Mouse (Mus musculus) thymus, postnatal 14 days (tissue): ENCODE results near the gene Nedd9.
A peak's percentile ranks its signal among the peaks of the same experiment; 100 is the strongest.
"Not testable (repeated sequence)": the region's sequence is repeated elsewhere in the genome, so short reads cannot be mapped to it uniquely, and the experiment has no call there.

Source experiments
- DNase-seq: peaks from one replicate; pipeline ENCODE4 v3.0.0; 2021

The Nedd9 gene

DNA sequence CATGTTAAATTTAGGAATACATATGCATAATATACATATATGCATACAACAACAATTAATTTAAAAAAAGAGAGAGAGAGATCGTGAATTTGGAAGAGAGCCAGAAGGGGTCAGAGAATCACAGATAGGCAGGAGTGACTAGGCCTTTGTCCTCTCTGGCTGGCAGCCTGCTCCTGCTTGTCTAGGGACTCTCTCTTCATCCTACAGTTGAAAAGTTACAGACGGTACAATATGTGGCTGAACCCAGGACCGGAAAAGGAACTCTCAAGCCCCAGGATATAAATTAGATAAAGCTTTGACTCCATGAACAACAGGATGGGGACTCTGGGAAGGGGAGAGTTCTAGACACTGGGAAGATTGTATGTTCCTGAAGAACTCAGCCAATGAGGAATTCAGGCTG is 200.9 kb downstream of the Nedd9 start:
- no peak for DNase-seq

DNA sequence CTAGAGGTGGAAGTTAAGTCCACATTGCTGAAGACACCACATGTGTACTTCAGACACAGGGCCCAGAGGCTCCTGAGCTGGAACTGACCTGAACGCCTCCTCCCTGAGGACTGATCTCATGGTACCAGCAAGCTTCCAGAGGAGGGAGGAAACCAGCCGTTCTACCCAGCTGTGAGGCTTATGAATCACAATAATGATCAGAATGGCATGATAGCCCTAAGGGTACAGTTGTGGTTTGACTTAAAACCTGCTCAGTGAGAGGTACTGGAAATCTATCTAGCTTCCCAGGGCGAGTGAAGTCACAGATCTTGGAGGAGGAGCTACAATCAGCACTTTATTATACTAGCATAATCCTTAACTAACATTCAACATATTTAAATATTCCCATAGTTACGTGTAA is 201.7 kb downstream of the Nedd9 start:
- DNase-seq: no peak

DNA sequence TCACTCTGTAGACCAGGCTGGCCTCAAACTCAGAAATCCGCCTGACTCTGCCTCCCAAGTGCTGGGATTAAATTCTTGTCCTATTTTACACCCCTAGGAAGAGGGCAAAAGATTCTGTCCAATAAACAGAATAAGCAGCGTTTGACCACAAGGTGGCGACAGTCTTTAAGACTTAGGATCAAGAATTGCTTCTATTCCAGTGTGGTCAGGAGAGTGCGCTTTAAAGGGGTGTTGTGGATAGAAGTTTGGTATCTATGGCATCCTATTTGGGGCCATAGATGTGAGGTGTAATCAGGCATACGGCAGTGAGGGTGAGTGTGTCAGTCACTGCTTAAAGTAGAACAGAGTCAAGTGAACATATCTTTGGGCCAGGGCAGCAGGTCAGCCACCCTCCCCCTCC is 203.9 kb downstream of the Nedd9 start:
- peak; percentile 70 for DNase-seq

DNA sequence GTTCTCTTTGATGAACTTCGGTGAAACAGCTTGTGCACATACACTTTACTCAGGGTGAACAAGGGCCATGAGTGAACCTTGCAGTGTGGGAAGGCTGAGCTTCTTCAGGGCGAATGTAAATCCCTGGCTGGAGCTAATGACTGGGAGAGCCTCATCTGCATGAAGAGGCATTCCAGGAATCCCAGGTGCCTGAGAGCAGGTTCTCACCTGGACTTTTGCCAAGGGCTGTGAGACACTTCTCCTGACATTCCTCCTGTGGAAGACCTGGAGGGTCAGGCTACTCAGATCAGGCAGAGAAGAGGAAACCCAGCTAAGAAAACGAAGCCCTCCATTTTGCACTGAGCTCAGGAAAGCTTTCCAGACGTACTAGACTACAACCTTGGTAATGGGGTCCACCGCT is 206.5 kb downstream of the Nedd9 start:
- no peak for DNase-seq

DNA sequence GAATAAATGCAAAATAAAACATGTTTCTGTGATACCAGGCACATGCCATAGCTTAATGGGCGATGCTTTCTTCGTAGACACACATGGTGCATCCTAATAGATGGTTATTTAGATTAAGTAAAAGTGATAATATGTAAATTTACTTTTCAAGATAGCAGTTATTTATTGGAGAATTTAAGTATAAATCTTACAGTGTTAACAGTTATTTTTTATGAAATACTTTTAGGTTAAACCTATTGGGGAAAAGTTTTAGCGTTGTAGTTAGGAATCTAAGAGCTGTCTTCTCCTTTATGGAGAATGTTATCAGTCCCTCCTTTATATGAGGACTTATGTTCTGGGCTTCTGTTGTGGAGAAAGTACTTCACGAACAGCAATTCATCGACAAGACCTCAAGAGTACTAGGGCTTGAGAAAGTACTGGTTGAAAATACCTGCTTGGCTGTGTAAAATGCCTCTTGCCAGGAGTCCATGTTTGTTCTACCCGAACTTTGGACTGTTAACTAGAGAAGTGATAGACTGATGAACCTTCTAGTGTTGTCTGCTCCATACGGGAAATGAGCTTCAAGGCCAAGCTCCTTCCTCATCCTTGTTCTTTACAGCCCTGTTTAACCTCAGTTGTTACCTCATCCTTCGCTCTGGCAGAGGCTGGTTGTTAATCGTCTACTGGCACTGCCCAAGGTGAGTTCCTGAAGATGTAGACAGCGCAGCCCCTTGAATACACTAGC is 213.1 kb downstream of the Nedd9 start, which contains the start of gene Gm17364:
Gm17364 (minus strand) TSS at position 51 of the 724 bp plus-strand sequence.
- DNase-seq: no peak

DNA sequence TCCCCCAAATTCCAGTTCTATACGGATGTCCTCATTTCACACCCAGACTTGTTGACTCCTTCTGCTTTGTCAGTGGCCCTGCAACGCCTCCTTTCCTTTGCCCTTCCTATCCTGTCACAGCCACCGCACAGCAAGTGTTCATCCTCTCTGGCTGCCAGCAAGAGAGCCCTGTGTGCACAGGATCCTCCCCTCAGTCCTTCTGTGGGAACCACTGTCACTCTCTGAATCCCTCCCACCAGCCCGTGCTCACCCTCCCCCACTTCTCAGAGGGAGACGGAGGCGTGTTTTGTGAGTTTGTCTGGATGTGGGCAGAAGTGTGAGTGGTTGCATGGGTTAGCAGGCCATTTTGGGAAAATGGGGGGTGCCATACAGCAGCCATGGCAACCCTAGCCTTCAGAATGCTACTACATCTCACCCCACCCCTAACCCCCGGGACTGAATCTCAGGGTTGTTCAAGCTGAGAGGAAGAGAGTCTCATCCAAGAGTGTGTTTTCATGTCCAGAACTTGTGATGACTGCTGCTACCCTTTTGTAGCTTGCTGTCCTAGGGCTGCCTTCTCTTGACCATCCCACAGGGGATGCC is 219.2 kb downstream of the Nedd9 start:
- no peak for DNase-seq

DNA sequence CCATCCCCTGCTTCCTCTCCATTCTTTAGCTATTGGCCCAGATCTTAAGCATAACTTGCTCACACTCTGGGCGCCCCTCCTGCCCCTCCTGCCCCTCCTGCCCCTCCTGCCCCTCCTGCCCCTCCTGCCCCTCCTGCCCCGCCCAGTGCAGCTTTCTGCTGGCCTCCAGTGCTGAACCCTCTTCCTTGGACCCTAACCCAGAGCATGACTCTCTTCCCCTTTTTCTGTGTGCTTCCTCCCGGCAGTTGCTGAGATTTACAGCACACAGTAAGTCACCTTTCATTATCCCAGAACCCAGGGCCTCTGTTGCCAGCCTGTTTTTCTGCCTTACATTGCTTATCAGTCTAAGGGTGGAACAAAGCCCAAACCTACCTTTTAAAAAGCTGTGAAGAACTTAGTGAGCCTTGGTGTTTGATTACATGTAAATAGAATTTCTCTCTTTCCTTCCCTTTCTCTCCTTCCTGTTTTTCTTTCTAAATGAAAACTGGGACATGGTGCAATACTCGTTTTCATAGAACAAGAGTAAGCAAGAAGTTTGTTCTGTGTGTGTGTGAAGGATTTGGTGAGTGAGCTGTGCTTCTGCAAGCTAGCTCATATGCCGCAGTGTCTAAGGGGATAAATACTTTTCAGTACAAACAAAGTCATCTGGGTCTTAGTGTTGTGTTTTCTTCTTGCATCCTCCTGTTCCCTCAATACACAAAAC is 223.7 kb downstream of the Nedd9 start:
- no peak for DNase-seq

DNA sequence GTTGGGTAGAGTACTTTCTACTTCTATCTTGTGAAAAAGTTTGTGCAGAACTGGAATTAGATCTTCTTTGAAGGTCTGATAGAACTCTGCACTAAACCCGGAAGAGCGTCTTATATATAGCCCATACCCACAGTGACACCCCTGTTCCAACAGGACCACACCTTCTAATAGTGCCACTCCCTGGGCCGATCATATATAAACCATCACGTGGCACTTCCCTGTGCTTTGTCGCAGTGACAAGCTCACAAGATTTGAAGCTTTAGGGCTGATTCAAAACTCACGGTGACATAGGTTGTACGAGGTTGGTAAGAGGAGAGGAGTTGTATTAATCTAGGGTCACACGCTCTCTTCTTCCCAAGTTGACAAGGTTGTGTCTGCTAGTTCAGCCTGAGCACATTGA is 225.5 kb downstream of the Nedd9 start:
- not testable (repeated sequence) for DNase-seq
